Mouse (Mus musculus): Measurements from ENCODE around the gene Rbfox1. TPM values are rescaled to one million over a fixed set of nuclear protein-coding genes. Genes with fewer than 3 reads are reported as not detected.

Rbfox1 gene
- polyA plus RNA-seq, 1 experiment from 2014 or later: 4.3 TPM

DNA sequence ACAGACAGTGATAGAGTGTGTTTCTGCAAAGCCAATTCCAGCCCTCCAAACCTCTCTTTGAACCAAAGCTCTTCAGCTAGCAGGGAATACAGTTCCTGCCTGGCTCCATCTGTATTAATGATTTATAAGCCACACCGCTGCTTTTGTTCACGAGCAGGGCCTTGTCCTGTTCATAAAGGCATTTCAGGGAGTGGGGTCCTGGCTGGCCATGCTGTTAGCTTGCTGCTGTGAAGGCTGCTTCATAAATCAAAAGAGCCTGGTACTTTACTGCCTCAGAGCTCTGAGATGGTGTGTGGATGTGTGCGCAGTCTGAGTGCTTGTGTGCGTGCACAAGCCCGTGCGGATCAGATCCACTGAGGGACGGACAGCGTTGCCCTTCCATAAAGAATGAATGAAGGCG lies 1165.8 kb downstream of the Rbfox1 start:
- 86% methylated on average over 9 of the region's 9 CpGs for WGBS
- Histone ChIP-seq H3K9me3 (replicated peaks) (no peaks in the 10 kb centered on the region), H3K4me2 (replicated peaks) (no peak overlapping the region), H3K36me3 (no peaks in the 10 kb centered on the region), H3K27ac (replicated peaks) (no peak overlapping the region), H3K9ac (no peak overlapping the region), H3K4me1 (peaks cover 5% of the 10 kb centered on the region; the same call in 1 of the 2 replicates), H3K27me3 (peaks cover 7% of the 10 kb centered on the region; the same call in 1 of the 2 replicates), H3K4me3 (replicated peaks) (no peak overlapping the region)
- no peak for ATAC-seq (ENCODE audit: insufficient number of reproducible peaks, low FRiP score, low TSS enrichment, low read depth)

GRCm38 (mm10) chr16:7051991-7052390 lies 1166.8 kb downstream of the Rbfox1 start:
- Histone ChIP-seq H3K27me3 (peaks cover 7% of the 10 kb centered on the region; the same call in 1 of the 2 replicates), H3K9me3 (replicated peaks) (no peaks in the 10 kb centered on the region), H3K4me2 (replicated peaks) (no peak overlapping the region), H3K27ac (replicated peaks) (no peak overlapping the region), H3K9ac (no peak overlapping the region), H3K4me3 (replicated peaks) (no peak overlapping the region), H3K36me3 (no peaks in the 10 kb centered on the region), H3K4me1 (peaks cover 5% of the 10 kb centered on the region; the same call in 1 of the 2 replicates)
- ATAC-seq (ENCODE audit: insufficient number of reproducible peaks, low FRiP score, low TSS enrichment, low read depth): no peak
- 51% methylated on average over 9 of the region's 9 CpGs for WGBS

DNA sequence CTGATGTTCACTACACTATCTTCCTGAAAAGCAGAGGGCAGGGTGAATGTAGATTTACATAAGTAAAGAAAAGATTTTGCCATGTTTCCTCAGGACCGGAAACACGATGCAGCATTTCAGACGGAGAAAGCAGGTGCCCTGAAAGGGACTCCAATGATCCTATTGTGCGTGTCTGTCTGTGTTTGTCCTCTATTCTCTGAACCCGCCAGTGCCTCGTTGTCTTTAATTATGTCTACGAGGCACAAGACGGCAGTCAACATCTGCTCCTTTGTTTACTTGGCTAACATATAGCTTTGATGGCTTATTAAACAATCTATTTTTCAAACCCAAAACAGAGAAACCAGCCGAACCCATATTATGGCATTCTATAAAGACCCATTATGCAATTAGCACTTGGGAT lies 1167.3 kb downstream of the Rbfox1 start:
- Histone ChIP-seq H3K4me3 (replicated peaks) (no peak overlapping the region), H3K27me3 (peaks cover 7% of the 10 kb centered on the region; the same call in 1 of the 2 replicates), H3K9ac (no peak overlapping the region), H3K36me3 (no peaks in the 10 kb centered on the region), H3K4me1 (peaks cover 5% of the 10 kb centered on the region; the same call in 1 of the 2 replicates), H3K4me2 (replicated peaks) (no peak overlapping the region), H3K27ac (replicated peaks) (no peak overlapping the region), H3K9me3 (replicated peaks) (no peaks in the 10 kb centered on the region)
- ATAC-seq (ENCODE audit: insufficient number of reproducible peaks, low FRiP score, low TSS enrichment, low read depth): no peak
- WGBS: 17% methylated on average over 9 of the region's 9 CpGs

DNA sequence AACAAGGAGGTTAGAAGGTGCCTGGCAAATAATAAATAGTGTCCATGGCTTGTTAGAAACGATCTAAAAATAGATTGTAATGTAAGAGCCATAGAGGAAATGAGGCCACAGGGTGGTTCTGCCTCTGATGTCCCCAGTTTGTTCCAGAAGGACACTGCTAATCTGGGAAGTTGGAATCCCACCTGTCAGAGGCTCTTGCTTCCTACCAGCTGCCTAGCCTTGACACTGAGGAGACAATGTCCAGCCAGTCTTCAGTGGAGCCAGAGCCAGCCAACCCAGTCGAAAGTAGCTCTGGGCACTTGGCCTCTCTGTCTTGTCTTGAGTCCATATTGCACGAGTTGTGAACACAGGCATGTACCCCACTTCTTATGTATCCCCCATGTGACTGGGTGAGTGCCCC lies 1172.6 kb downstream of the Rbfox1 start:
- H3K27me3 ChIP-seq: no peaks in the 10 kb centered on the region
- H3K4me2 ChIP-seq (replicated peaks): no peak overlapping the region
- no peaks in the 10 kb centered on the region for H3K4me1 ChIP-seq
- no peak overlapping the region for H3K9ac ChIP-seq
- WGBS: 83% methylated on average over 3 of the region's 3 CpGs
- H3K4me3 ChIP-seq (replicated peaks): no peak overlapping the region
- H3K36me3 ChIP-seq: no peaks in the 10 kb centered on the region
- no peaks in the 10 kb centered on the region for H3K9me3 ChIP-seq (replicated peaks)
- no peak overlapping the region for H3K27ac ChIP-seq (replicated peaks)
- no peak for ATAC-seq (ENCODE audit: insufficient number of reproducible peaks, low FRiP score, low TSS enrichment, low read depth)

GRCm38 (mm10) chr16:7058556-7058955 lies 1173.4 kb downstream of the Rbfox1 start:
- Histone ChIP-seq H3K4me2 (replicated peaks) (no peak overlapping the region), H3K4me3 (replicated peaks) (no peak overlapping the region), H3K9me3 (replicated peaks) (no peaks in the 10 kb centered on the region), H3K4me1 (no peaks in the 10 kb centered on the region), H3K27ac (replicated peaks) (no peak overlapping the region), H3K9ac (no peak overlapping the region), H3K27me3 (no peaks in the 10 kb centered on the region), H3K36me3 (no peaks in the 10 kb centered on the region)
- WGBS: 83% methylated on average over 1 of the region's 1 CpGs
- no peak for ATAC-seq (ENCODE audit: insufficient number of reproducible peaks, low FRiP score, low TSS enrichment, low read depth)

- Histone ChIP-seq H3K27me3 (no peaks in the 10 kb centered on the region), H3K4me2 (replicated peaks) (no peak overlapping the region), H3K27ac (replicated peaks) (no peak overlapping the region), H3K36me3 (no peaks in the 10 kb centered on the region), H3K9ac (no peak overlapping the region), H3K4me3 (replicated peaks) (no peak overlapping the region), H3K4me1 (no peaks in the 10 kb centered on the region), H3K9me3 (replicated peaks) (no peaks in the 10 kb centered on the region)
- 60% methylated on average over 4 of the region's 4 CpGs for WGBS
- ATAC-seq (ENCODE audit: insufficient number of reproducible peaks, low FRiP score, low TSS enrichment, low read depth): no peak
Observed at GRCm38 (mm10) chr16:7059596-7059995, 1174.4 kb downstream of the Rbfox1 start.

DNA sequence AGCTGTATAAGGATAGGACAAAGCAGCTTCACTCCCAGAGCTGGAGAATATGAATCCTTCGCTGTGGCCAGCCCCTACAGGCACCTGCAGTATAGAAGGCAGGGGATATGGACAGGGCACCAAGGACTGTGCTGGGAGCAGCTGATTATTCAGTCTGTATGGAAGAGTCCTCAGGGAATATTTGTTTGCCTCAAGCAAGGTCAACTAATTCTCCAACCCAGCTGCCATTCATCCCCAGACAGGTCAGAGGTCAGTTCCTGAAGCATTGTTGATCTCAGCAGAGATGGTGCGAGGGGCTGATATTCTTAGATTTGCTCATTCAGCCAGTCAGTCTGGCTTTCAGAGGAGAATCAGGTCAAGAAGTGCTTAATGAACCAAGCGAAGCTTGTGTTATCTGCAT lies 1175.7 kb downstream of the Rbfox1 start:
- no peaks in the 10 kb centered on the region for H3K36me3 ChIP-seq
- no peak for ATAC-seq (ENCODE audit: insufficient number of reproducible peaks, low FRiP score, low TSS enrichment, low read depth)
- no peaks in the 10 kb centered on the region for H3K9me3 ChIP-seq (replicated peaks)
- no peaks in the 10 kb centered on the region for H3K27me3 ChIP-seq
- H3K4me2 ChIP-seq (replicated peaks): no peak overlapping the region
- H3K27ac ChIP-seq (replicated peaks): no peak overlapping the region
- H3K4me1 ChIP-seq: no peaks in the 10 kb centered on the region
- 56% methylated on average over 3 of the region's 3 CpGs for WGBS
- no peak overlapping the region for H3K4me3 ChIP-seq (replicated peaks)
- H3K9ac ChIP-seq: no peak overlapping the region

DNA sequence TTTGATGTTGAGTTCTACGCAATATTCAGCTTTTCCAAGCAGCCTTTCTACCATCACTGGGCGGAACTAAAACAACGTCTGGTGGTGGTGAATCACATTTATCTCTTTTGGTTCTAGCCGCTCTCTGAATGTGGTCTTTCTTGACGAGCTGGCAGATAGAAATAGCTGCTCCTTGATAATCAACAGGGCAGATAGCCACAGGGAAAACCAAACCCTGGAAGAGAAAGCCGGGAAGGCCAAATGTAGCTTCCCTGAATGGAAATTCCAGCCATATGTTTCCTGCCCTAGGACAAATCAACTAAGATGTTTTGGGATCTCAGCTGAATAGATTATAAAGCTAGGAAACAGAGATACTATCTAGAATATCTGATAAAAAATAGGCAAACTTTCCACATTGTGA lies 1177.4 kb downstream of the Rbfox1 start:
- no peaks in the 10 kb centered on the region for H3K9me3 ChIP-seq (replicated peaks)
- no peak for ATAC-seq (ENCODE audit: insufficient number of reproducible peaks, low FRiP score, low TSS enrichment, low read depth)
- H3K4me3 ChIP-seq (replicated peaks): no peak overlapping the region
- no peak overlapping the region for H3K9ac ChIP-seq
- H3K4me1 ChIP-seq: no peaks in the 10 kb centered on the region
- H3K36me3 ChIP-seq: no peaks in the 10 kb centered on the region
- no peaks in the 10 kb centered on the region for H3K27me3 ChIP-seq
- H3K27ac ChIP-seq (replicated peaks): no peak overlapping the region
- WGBS: 71% methylated on average over 6 of the region's 6 CpGs
- no peak overlapping the region for H3K4me2 ChIP-seq (replicated peaks)

GRCm38 (mm10) chr16:7067109-7067508 lies 1182.0 kb downstream of the Rbfox1 start:
- 79% methylated on average over 8 of the region's 8 CpGs for WGBS
- H3K27me3 ChIP-seq: no peaks in the 10 kb centered on the region
- no peak for ATAC-seq (ENCODE audit: insufficient number of reproducible peaks, low FRiP score, low TSS enrichment, low read depth)
- H3K4me3 ChIP-seq (replicated peaks): no peak overlapping the region
- no peak overlapping the region for H3K4me2 ChIP-seq (replicated peaks)
- H3K9ac ChIP-seq: no peak overlapping the region
- H3K36me3 ChIP-seq: no peaks in the 10 kb centered on the region
- no peaks in the 10 kb centered on the region for H3K9me3 ChIP-seq (replicated peaks)
- no peaks in the 10 kb centered on the region for H3K4me1 ChIP-seq
- no peak overlapping the region for H3K27ac ChIP-seq (replicated peaks)

GRCm38 (mm10) chr16:7069599-7069998 lies 1184.4 kb downstream of the Rbfox1 start:
- no peak overlapping the region for H3K9ac ChIP-seq
- H3K4me3 ChIP-seq (replicated peaks): no peak overlapping the region
- H3K9me3 ChIP-seq (replicated peaks): no peaks in the 10 kb centered on the region
- WGBS: 65% methylated on average over 8 of the region's 8 CpGs
- no peaks in the 10 kb centered on the region for H3K36me3 ChIP-seq
- no peak overlapping the region for H3K4me2 ChIP-seq (replicated peaks)
- H3K4me1 ChIP-seq: no peaks in the 10 kb centered on the region
- no peak for ATAC-seq (ENCODE audit: insufficient number of reproducible peaks, low FRiP score, low TSS enrichment, low read depth)
- no peak overlapping the region for H3K27ac ChIP-seq (replicated peaks)
- H3K27me3 ChIP-seq: no peaks in the 10 kb centered on the region

- H3K4me2 ChIP-seq (replicated peaks): no peak overlapping the region
- no peak overlapping the region for H3K4me3 ChIP-seq (replicated peaks)
- no peaks in the 10 kb centered on the region for H3K4me1 ChIP-seq
- no peaks in the 10 kb centered on the region for H3K36me3 ChIP-seq
- H3K9me3 ChIP-seq (replicated peaks): no peaks in the 10 kb centered on the region
- no peak for ATAC-seq (ENCODE audit: insufficient number of reproducible peaks, low FRiP score, low TSS enrichment, low read depth)
- 77% methylated on average over 4 of the region's 4 CpGs for WGBS
- no peaks in the 10 kb centered on the region for H3K27me3 ChIP-seq
- H3K9ac ChIP-seq: no peak overlapping the region
- H3K27ac ChIP-seq (replicated peaks): no peak overlapping the region
Observed at GRCm38 (mm10) chr16:7074786-7075185, 1189.6 kb downstream of the Rbfox1 start.

GRCm38 (mm10) chr16:7075749-7076148 lies 1190.6 kb downstream of the Rbfox1 start:
- Histone ChIP-seq H3K27ac (replicated peaks) (no peak overlapping the region), H3K27me3 (no peaks in the 10 kb centered on the region), H3K4me3 (replicated peaks) (no peak overlapping the region), H3K36me3 (no peaks in the 10 kb centered on the region), H3K4me2 (replicated peaks) (no peak overlapping the region), H3K4me1 (no peaks in the 10 kb centered on the region), H3K9me3 (replicated peaks) (no peaks in the 10 kb centered on the region), H3K9ac (no peak overlapping the region)
- WGBS: 81% methylated on average over 6 of the region's 6 CpGs
- ATAC-seq (ENCODE audit: insufficient number of reproducible peaks, low FRiP score, low TSS enrichment, low read depth): no peak
